Mouse (Mus musculus) CH12.LX (cell line): Measurements from ENCODE around the gene Cdk4.

Experiments used
- CTCF ChIP-seq, 2 experiments: IDR thresholded peaks in 1 of 2; conservative IDR thresholded peaks in 1 of 2; 2 replicates each; pipeline ENCODE4 v1.5.1; 2011 to 2012; ENCODE audit warnings: low read depth in 2 of 2, low read length in 2 of 2, improper control_type of control experiment in 1 of 2, inconsistent platforms in 1 of 2, mild to moderate bottlenecking in 1 of 2, moderate library complexity in 1 of 2
- E2F4 ChIP-seq: IDR thresholded peaks from 2 replicates; pipeline ENCODE4 v1.6.1; 2011; ENCODE audit warnings: low read depth, low read length, improper control_type of control experiment; ENCODE audit not compliant: insufficient replicate concordance
- ETS1 ChIP-seq: conservative IDR thresholded peaks from 2 replicates; pipeline ENCODE4 v1.6.1; 2012; ENCODE audit warnings: low read depth, mild to moderate bottlenecking, inconsistent platforms, low read length, improper control_type of control experiment, moderate library complexity
- POLR2A ChIP-seq: IDR thresholded peaks from 2 replicates; pipeline ENCODE4 v1.6.1; 2011; ENCODE audit warnings: low read depth, mild to moderate bottlenecking, improper control_type of control experiment, low read length
- POLR2AphosphoS2 ChIP-seq: IDR thresholded peaks from 2 replicates; pipeline ENCODE4 v1.6.1; 2011; ENCODE audit warnings: low read depth, low read length, improper control_type of control experiment
- TCF12 ChIP-seq: IDR thresholded peaks from 2 replicates; pipeline ENCODE4 v1.6.1; 2014; ENCODE audit warnings: low read depth, mild to moderate bottlenecking, inconsistent platforms, low read length, improper control_type of control experiment
- UBTF ChIP-seq: IDR thresholded peaks from 2 replicates; pipeline ENCODE4 v1.6.1; 2012; ENCODE audit warnings: low read depth, mild to moderate bottlenecking, inconsistent platforms, low read length, improper control_type of control experiment, moderate library complexity

- TF ChIP-seq CTCF (conservative IDR thresholded peaks at IDR 0.05 in 1 of 2, IDR thresholded peaks at IDR 0.05 in 1 of 2; ENCODE audit: low read depth in 2 of 2, low read length in 2 of 2) (peak in 1 of 2 experiments; percentile 54; a peak in 3 of 4 replicates), POLR2AphosphoS2 (no peak), POLR2A (no peak), TCF12 (no peak), ETS1 (no peak), E2F4 (no peak), UBTF (no peak)
These were observed 51.7 kb downstream of the Cdk4 start for GRCm38 (mm10) chr10:127115068-127115467.
